Mouse (Mus musculus) testis, adult 10 weeks (tissue): Measurements from ENCODE around the gene Rcbtb2. TPM values are rescaled to one million over a fixed set of nuclear protein-coding genes. Genes with fewer than 3 reads are reported as not detected.

Source experiments
- polyA plus RNA-seq: library from polyadenylated mRNA; stranded (reverse); fragments of 350-450 nt; fragmentation: Illumina TruSeq; extraction: RNeasy Lipid Tissue Mini Kit (QIAGEN cat#74804); gene quantifications from one replicate; pipeline ENCODE4 v1.2.3, GENCODE M21; 2014; ENCODE audit warnings: low read depth, low replicate concordance

Gene Rcbtb2
- polyA plus RNA-seq, result 70.4 TPM

GRCm38 (mm10) chr14:73122923-73123278 is at the start of gene Rcbtb2:
Gene Rcbtb2 (plus strand): TSS chr14:73123037.

GRCm38 (mm10) chr14:73237848-73238321 is 115.0 kb downstream of the Rcbtb2 start, which contains the start of gene Lpar6:
Gene Lpar6 (plus strand): TSS chr14:73237895.

Other genes starting within 250 kb of the Rcbtb2 start
- gene Cysltr2, start 73.9 kb upstream of the Rcbtb2 start, polyA plus RNA-seq, result 1.1 TPM
- gene Lpar6, start 114.9 kb downstream of the Rcbtb2 start, polyA plus RNA-seq, result 0.63 TPM
- gene Rb1, start 202.8 kb downstream of the Rcbtb2 start, polyA plus RNA-seq, result 49.9 TPM